Mouse (Mus musculus): Measurements from ENCODE around the gene Hspb3.

The Hspb3 gene

DNA sequence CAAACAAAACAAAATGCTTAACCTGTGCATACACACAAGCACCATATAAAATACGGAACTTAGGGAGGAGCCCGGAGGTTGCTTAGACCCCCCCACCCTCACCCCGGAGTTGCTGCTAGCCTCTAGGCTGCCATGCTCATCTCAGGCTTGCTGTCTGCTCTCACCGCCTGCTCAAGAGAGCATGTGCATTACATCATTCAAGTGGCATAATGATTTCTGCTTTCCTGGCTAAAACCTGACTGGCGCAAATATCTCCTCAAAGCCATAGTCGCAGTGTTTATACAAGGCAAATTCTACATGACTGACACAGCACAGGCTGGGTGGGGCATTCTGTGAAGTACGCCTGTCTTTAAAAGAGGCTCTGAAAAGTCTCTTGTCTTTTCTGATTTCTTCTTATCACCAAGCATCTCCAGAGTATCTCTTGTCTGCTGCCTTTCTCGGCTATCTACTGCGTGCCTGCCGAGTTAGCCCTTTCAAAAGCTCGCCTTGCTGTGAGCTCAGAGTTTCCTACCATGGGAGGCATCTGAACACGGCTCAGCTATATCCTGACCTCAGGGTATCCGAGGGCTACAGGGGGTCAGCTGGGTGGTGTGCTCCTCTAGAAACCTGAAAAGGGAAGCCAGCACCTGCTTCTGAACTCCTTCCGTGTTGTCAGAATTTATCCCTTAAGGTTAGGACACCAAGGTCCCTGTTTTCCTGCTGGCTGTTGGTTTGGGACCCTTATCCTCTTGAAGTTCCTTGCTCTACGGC is 28.6 kb downstream of the Hspb3 start:
- DNase-seq (ENCODE audit: low spot score), result no peak

- no peak for DNase-seq (ENCODE audit: low spot score)
Observed at GRCm38 (mm10) chr13:113632506-113632905, 31.0 kb downstream of the Hspb3 start.

- no peak for DNase-seq (ENCODE audit: low spot score)
Observed at GRCm38 (mm10) chr13:113627601-113628000, 35.9 kb downstream of the Hspb3 start.

- no peak for DNase-seq (ENCODE audit: low spot score)
Observed at GRCm38 (mm10) chr13:113622865-113623255, 40.6 kb downstream of the Hspb3 start.

DNA sequence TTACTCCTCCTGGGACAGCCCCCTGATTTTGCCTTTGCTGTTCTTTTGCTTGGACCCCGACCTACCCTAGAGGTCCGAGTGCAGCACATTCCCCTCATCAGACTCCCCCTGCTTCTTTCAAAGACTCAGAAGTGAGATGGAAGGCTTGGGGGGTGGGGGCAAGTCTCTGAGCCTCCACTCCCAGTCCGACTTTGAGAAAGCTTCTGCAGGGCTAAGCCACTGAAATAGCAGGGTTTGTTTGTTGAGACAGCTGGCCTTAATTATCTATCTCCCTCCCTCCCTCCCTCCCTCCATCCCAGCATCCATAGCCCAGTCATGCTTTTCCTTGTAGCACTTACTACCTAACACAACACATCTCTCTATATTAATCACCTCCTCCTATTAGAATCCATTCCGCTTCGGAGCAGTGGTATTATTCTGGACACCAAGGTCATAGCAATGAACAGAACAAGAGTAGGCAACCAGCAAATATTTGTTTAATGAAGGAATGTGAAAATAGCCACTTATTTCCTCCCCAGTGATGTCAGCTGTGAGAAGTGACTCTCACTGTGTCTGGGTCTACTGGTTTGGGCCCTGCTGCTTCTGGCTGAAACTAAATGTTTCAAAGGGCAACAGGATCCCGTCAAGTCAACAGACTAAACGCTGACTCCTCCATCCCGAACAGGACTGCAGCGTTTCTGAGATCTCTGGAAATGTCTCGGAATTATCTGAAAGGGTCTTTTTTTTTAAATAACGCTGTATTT is 41.2 kb downstream of the Hspb3 start:
- DNase-seq (ENCODE audit: low spot score), result no peak

- no peak for DNase-seq (ENCODE audit: low spot score)
Observed at GRCm38 (mm10) chr13:113619003-113619402, 44.5 kb downstream of the Hspb3 start.

DNA sequence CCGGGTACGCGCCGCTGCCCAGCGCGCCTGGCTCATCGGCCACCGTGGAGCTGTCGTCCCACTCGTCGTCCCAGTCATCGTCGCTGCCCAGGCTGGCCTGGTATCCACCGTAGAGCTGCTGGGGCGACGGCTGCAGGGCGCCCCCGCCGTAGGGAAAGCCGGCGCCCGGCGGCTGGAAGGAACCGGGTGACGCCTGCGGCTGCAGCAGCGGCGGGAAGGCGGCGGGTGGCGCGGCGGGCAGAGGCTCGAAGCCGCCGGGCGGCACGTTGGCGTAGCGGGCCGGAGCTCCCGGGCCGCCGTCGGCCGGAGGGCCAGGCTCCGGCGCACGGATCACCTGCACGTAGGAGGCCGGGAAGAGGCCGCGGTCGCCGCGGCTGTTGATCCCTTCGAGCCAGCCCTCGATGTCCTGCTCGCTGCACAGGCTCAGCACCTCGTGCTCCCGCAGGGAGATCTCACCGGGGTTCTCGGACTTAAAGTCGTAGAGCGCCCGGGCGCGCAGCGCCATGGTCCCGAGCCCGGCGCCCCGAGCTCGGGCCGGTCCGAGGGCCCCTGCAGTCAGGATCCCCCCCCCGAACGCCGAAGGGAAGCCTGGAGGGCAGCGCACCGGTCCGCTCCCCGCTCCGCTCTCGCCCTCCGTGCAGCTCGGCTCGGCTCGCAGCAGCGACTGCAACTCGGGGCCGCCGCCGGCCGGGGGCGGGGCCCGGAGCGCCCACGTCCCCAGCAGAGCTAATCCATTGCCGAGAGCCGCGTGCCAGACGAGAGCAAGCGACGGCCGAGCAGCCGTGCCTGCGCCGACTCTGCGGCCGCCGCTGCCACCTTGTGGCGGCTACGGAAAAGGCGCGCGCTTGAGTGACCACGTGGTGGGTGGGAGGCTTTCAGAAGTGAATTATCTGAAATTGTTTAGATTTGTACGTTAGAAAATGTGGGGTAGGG is 45.3 kb downstream of the Hspb3 start, which contains the start of gene Snx18:
Gene Snx18 (minus strand): TSS at position 674 of the 933 bp plus-strand sequence.
- DNase-seq (ENCODE audit: low spot score), result peak; percentile 78

DNA sequence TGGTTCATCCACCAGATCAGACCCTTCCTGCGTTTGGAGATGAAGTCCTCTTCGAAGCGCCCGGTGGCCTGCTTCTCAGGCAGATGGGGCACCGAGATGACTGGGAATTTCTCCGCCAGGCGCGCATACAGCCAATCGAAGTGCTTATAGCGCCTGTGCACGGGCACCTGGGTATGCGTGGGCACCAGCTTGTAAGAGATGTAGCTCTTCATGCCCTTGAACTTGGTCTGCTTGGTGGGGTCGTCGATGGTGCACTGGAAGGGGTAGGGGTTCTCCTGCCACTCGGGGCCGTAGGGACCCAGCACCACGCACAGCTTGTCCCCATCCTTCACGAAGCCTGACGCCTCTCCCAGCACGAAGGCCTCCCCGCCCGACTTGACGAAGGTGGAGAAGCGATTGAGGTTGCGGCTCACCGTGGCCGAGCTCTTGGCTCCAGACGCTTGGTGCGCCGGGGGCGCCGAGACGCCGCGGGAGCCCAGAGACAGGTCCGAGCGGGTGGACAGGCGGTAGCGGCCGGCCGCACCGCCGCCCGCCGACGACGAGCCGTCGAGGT is 46.1 kb downstream of the Hspb3 start:
- DNase-seq (ENCODE audit: low spot score), result no peak

GRCm38 (mm10) chr13:113616751-113617337 is 46.6 kb downstream of the Hspb3 start:
- DNase-seq (ENCODE audit: low spot score), result no peak

DNA sequence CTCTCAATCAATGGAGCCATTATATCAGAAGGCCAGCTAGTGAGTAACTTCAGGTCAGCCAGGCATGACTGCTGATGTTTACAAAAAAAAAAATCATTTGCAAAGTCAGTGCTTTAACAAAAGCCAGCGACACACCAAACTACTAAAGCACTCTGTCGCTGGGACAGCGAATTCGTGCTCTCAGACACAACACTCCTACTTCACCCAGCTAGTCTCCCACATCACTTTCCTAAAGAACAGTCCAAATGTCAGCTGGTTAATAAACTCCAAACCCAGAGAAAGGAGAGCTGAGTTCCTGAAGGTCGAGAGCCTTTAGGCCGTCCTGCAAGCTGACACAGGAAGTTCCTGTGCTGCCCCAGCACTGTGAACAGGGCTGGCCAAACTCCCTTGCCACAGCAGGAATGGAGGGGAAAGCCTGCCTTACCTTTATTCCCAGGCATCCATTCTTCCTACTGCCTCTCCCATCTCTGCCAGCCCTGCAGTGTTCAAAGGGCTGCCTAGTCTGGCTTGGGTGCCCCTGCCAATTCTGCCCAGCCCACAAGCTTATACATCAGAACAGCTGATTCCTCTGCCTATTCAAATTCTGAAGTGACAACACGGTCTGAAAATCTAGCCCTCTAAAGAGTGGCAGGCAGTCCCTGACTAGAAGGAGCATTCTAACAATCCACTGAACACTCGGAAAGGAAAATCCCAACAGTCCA is 47.4 kb downstream of the Hspb3 start:
- no peak for DNase-seq (ENCODE audit: low spot score)

- DNase-seq (ENCODE audit: low spot score), result no peak
Observed at GRCm38 (mm10) chr13:113615546-113615941, 47.9 kb downstream of the Hspb3 start.

- no peak for DNase-seq (ENCODE audit: low spot score)
Observed at GRCm38 (mm10) chr13:113614635-113615545, 48.6 kb downstream of the Hspb3 start.

GRCm38 (mm10) chr13:113613882-113614281 is 49.6 kb downstream of the Hspb3 start:
- no peak for DNase-seq (ENCODE audit: low spot score)

DNA sequence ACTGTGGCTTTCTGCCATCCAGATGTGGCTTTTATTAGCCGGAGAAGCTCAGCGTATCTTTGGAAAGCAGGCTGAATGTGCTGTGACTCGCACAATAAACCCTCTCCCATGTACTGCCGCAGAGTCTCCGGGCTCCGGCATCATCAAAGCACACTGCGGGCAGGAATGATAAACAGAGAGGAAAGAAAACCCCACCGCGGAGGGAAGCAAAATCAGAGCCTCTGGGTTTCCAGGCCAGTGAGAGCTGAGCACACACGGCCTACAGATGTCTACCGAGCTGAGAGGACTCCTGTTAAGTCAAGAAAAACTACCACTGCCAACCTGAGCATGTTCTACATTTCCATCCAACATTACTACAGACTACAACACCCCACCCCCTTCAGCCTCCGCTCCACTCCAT is 50.1 kb downstream of the Hspb3 start:
- DNase-seq (ENCODE audit: low spot score), result no peak

Data from ovary, postnatal 10 days (tissue).